Mouse (Mus musculus): Measurements from ENCODE around the gene Chka.

The Chka gene

DNA sequence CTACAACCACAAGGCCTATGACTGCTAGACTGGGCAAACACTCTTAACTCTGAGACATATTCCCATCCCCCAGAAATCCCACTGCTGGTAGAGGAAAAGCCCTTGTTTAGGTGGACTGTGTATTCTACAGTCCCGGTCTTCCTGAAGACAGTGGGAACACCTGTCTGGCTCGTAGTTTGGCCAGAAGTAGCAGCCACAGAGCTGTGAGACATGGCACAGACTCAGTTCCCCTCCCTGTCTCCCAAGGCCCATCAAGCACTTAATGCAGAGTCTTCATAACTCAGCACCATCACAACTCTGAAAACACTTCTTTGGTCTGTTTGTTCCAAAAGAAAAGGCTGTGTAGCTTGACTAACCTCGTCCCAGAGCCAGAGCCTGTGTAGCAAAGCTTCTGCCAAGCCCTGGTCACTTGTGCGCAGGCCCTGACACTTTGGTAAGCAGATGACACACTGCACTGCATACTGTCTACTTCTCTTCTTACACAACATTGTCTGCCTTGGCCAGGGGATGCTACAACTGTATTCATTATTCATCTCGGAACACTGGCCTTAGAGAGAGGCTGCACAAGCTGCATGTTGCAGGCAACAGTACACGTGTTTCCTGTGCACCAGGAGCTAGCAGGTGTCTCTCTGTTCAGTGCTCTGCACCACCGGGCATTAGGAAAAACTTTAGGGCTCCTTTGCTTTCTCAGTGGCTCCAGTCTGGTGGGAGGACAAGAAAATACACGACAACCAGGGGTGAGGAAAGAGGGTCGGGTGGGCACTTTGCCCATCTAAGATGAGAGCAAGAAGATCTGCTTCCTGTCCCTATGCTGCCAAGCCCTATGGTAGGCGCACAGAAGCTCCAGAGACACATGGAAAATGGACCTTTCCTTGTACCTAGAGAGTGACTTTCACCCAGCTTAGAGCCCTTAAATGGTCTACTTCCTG lies 4.6 kb upstream of the Chka start:
- DNase-seq (ENCODE audit: low spot score in 2 of 2): no peak

GRCm38 (mm10) chr19:3847711-3848110 lies 3.9 kb upstream of the Chka start:
- no peak for DNase-seq (ENCODE audit: low spot score in 2 of 2)

DNA sequence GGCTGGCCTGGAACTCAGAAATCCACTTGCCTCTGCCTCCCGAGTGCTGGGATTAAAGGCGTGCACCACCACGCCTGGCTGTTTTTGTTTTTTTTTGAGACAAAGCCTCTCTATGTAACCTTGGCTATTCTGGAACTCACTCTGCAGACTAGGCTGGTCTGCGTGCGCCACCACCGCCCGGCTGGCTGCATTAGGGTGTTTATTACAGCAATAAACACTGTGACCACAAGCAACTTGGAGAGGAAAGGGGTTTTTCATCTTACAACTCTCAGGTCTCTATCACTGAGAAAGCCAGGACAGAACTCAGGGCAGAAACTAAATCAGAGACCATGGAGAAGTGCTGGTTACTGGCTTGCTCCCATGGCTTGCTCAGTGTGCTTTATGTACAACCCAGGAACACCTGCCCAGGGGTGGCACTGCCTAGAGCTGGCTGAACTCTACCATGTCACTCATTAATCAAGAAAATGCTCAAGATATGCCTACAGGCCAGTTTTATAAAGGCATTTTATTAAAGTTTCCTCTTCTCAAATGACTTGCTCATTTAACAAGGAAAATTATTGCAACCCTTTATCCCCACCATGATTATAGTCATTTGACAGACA lies 3.3 kb upstream of the Chka start:
- DNase-seq (ENCODE audit: low spot score in 2 of 2): no peak

GRCm38 (mm10) chr19:3849251-3849650 lies 2.3 kb upstream of the Chka start:
- DNase-seq (ENCODE audit: low spot score in 2 of 2): no peak

DNA sequence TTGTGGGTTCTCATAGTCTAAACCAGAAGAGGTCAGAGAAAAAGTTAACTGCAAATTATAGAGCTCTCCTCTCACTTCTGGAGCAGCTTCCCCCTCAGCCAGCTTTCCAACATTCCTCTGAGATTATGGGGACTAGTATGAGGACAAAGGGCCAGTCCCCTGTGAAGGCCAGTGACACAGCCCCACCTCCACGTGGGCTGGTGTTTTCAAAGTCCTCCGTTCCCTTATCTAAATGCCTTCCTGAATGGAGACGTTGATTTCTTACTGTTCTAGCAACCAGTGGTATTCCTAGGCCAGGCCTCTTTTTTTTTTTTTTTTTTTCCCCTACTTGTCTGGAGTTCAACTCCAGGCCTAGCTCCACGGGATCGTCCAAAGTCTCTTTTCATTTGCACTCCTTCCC lies 1.5 kb upstream of the Chka start:
- DNase-seq (ENCODE audit: low spot score in 2 of 2): no peak

GRCm38 (mm10) chr19:3850847-3851469 lies 615 bp upstream of the Chka start:
- DNase-seq (ENCODE audit: low spot score in 2 of 2): peak; percentile 19 to 21

DNA sequence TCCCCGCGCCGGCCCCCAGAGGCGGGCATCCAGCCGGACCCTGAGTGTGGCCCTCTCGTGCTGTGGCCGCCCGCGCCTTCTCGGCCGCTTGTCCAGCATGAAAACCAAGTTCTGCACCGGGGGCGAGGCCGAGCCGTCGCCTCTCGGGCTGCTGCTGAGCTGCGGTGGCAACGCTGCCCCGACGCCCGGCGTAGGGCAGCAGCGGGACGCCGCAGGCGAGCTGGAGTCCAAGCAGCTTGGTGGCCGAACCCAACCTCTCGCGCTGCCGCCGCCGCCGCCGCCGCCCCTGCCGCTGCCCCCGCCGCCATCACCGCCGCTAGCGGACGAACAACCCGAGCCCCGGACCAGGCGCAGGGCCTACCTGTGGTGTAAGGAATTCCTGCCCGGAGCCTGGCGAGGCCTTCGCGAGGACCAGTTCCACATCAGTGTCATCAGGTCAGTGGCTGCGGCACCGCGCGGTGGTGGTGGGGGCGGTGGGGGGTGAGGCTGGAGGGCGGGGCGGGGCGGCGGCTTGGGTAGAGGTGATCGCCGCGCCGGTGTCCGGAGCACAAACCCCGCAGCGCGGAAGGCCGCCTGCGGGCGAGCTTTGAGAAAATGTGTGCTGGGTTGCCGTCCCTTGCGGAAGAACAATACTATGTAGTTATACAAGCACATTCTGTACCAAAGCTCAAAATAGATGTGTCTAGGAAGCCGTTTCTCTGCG lies 557 bp downstream of the Chka start:
- peak in 1 of 2 experiments; percentile 34 for DNase-seq (ENCODE audit: low spot score in 2 of 2)

DNA sequence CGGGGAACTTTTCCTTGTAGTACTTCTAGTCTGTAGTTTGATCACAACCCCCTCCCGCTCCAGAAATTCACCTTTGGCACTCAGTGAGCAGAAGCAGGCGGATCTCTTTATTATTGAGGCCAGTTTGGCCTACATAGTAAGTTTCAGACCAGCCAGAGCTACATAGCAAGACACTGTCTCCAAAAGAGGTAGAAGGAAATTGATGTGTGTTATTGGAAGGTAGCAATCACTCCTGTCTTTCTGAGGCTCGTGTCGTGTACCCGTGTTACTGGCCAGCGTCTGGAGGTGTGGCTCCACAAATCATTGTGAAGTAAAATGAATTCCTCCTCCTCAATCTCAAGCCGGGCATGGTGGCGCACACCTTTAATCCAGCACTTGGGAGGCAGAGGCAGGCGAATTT lies 1.5 kb downstream of the Chka start:
- no peak for DNase-seq (ENCODE audit: low spot score in 2 of 2)

- no peak for DNase-seq (ENCODE audit: low spot score in 2 of 2)
Observed at GRCm38 (mm10) chr19:3853891-3854290, 2.3 kb downstream of the Chka start.

DNA sequence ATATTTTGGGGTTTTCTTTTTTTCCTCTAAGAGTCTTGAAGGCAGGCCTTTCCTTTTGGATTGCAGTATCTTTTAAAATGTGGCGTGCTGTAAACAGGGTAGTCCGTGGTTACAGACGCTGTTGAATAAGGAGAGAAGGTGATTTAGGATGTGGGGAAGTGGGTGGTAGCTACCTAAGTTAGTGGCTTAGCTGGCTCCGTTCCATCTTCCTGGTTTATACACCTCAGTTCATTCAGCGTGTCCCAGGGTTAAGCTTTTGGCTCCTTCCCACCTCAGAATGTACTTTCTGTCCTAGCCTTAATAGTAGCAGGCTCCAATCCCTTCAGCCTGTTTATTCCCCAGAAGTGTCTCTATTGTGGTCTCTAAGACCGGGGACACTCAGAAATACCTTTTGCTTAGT lies 3.5 kb downstream of the Chka start:
- no peak for DNase-seq (ENCODE audit: low spot score in 2 of 2)

GRCm38 (mm10) chr19:3855601-3856000 lies 4.0 kb downstream of the Chka start:
- DNase-seq (ENCODE audit: low spot score in 2 of 2): no peak

GRCm38 (mm10) chr19:3857220-3857619 lies 5.6 kb downstream of the Chka start:
- DNase-seq (ENCODE audit: low spot score in 2 of 2): no peak

GRCm38 (mm10) chr19:3862713-3863112 lies 11.1 kb downstream of the Chka start:
- no peak for DNase-seq (ENCODE audit: low spot score in 2 of 2)

DNA sequence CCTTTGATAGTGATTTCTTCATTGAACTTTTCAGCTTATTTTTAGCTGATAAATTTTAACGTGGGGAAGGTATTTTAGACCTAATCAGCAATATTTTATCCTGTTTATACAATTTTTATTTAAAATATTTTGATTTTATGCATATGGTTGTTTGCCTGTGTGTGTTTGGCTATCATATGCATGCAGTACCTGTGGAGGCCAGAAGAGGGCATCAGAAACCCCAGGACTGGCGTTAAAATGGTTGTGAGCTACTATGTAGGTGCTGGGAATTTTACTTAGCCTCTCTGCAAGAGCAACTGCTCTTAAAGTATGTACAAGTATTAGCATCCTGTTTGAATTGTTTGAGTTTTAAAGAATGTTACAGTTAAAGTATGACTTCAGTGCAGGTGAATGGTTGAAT lies 13.4 kb downstream of the Chka start:
- no peak for DNase-seq (ENCODE audit: low spot score in 2 of 2)

DNA sequence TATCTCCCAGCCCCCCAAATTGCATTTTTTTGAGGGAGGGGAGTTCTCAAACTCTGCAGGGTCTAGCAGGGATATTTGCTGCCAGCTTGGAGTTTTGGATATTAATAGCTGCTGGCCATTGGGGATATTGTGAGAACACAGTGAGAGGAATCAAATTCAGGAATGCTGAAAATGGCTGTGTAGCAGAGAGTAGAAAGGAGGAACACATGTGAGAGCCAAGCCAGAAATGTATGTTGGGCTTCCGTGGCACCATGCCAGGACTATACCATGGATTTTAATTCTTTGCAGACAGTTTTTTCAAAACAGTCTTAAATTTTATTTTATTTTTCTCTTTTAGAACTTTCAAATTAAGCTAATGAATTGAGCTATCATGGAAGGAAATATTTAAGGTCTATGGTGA lies 16.7 kb downstream of the Chka start:
- no peak for DNase-seq (ENCODE audit: low spot score in 2 of 2)

DNA sequence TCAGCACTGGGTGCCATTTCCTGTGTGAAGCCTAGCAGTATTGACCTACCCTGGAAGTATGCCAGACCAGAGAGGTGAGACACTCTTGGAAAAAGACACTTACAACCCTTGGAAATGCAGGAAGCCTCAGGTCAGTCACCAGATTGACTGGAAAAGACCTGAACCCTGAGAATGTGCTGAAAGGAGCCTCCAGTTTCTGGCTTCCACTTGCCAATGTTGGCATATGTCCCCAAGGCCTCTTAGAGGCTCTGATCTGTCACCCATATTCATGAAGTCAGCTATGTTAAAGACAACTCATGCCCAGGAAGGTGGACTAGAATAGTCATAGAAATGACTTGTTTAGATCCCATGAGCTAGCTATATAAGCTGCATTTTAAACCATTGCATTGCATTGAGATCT lies 19.9 kb downstream of the Chka start:
- DNase-seq (ENCODE audit: low spot score in 2 of 2): no peak

DNA sequence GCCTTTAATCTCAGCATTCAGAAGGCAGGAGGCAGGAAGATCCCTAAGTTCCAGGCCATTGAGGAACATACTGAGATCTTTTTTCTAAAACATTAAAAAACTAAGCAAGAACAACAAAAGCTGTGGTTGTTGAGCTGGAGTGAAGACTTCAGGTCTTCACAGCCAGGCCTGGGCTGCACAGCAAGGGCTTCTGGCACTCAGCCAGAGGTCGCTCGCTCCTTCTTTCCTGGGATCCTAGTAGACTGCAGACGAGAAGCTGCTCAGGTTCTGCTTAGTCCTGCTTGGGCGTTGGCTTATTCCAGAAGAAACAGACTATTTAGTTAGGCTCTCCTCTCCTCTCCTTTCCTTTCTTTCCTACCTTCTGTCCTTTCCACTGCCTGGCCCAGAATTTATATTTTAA lies 20.8 kb downstream of the Chka start:
- DNase-seq (ENCODE audit: low spot score in 2 of 2): no peak

DNA sequence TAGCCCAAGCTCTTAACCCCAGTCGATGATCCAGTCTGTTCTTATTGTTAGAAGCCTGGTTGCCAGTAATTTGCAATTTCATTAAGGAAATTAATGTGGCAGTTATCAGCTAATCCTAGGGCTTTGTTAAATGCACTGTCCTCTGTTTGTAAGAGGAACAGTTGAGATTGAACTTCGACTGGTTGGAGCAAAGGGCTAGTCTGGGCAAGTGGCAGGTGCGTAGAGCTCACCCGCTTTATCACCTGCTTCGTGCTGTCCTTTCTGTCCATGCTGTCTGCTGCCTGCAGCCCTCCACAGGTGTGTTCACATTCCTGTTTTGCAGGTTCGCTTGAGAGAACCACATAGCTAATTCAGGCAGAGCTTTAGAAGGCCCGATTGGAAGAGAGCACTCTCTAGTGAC lies 23.5 kb downstream of the Chka start:
- no peak for DNase-seq (ENCODE audit: low spot score in 2 of 2)

DNA sequence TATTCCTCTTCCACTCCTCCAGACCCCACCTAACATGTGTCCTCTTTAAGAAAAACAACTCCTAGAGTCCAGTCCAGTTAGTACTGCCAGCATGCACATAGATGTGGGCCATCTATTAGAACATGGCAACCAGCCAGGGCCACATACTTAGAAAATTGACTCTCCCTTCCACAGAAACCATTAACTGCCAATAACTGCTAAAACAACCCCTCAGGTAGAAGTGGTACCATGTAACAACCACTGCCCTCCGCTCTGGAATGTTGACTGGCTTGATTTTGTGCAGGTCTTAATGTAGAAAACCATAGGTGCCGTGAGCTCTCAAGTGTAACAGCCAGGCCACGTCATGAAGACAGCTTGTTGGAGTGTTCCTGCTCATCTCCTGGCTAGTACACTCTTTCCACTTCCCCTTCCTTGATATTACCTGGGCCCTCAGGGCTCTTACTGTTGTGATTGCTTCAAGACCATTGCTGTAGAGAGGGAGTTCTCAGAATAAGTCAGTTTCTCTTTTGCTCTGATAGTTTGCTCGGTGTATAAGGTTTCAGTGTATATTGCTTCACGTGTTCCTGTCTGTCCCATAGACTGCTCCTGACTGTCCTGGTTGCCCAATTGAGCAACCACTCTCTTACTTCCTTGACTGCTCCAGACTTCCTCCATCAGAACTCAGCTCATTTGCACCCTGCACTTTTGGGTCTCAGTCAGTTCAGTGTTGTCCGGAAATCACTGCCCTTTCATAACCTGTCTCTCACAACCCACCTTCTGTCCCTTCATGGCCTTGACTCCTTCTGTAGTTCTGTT lies 28.7 kb downstream of the Chka start:
- no peak for DNase-seq (ENCODE audit: low spot score in 2 of 2)

GRCm38 (mm10) chr19:3882214-3882613 lies 30.6 kb downstream of the Chka start:
- DNase-seq (ENCODE audit: low spot score in 2 of 2): no peak

GRCm38 (mm10) chr19:3884325-3884990 lies 32.9 kb downstream of the Chka start:
- DNase-seq (ENCODE audit: low spot score in 2 of 2): no peak
